8 mouse cellular contexts compared by ENCODE assay signal in the genomic region with DNA sequence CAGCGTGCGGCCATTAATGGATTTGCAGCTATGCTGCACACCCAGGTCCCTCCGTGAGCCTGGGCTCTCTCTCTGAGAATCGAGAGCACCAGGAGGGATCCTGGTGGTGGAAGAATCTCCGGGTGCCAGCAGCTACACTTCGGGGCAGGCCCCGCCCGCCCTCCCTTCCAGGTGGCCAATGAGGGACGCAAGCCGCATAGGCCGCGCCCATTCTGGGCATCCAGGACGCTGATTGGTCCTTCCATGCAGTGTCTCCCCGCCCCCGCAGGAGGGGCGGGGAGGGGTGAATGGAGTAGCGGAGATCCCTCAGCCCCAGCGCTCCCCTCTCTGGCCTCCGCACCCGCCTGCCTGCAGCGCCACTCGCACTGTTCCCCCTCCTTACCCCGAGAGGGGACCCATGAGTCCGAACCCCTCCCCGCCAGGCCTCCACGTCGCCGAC. TPM values are rescaled to one million over a fixed set of nuclear protein-coding genes. Genes with fewer than 3 reads are reported as not detected.
DNase-seq lines count a peak whose midpoint lies in the region; ATAC-seq and TF ChIP-seq lines count a peak whose summit lies in the region.

A gene (plus strand): TSS at position 248 of the 439 bp plus-strand sequence.

- peaks cover 76% of the 10 kb centered on the region for H3K4me1 ChIP-seq in E14TG2a.4 (replicated peaks; ENCODE audit: low read depth, low read length)
- H3K4me1 ChIP-seq in forebrain, embryonic 13.5 days = peaks cover 17% of the 10 kb centered on the region
- H3K4me1 ChIP-seq in liver, postnatal 0 days (ENCODE audit: insufficient read depth) = peaks cover 9% of the 10 kb centered on the region
- peaks cover 9% of the 10 kb centered on the region; the same call in 1 of the 2 replicates for H3K4me1 ChIP-seq in neural tube, embryonic 14.5 days (ENCODE audit: control insufficient read depth, insufficient read depth, low read length)

- no peak within 1 kb of the TSS for H3K27ac ChIP-seq in forebrain, embryonic 13.5 days
- H3K27ac ChIP-seq in liver, postnatal 0 days (ENCODE audit: low read depth) = 0 out of 2 replicates have a peak within 1 kb of the TSS, but pooled peaks have one; percentile 16
- H3K27ac ChIP-seq in neural tube, embryonic 14.5 days (ENCODE audit: low read depth, low read length) = no peak within 1 kb of the TSS

- peak; percentile 99 for ATAC-seq in forebrain, embryonic 13.5 days
- peak; percentile 98 for ATAC-seq in liver, postnatal 0 days
- ATAC-seq in neural tube, embryonic 14.5 days (ENCODE audit: low read depth) = peak; percentile 96

- H3K4me2 ChIP-seq in forebrain, embryonic 13.5 days = peak within 1 kb of the TSS; percentile 88
- H3K4me2 ChIP-seq in liver, postnatal 0 days (ENCODE audit: low read depth, low read length) = peak within 1 kb of the TSS; percentile 98
- H3K4me2 ChIP-seq in neural tube, embryonic 14.5 days (ENCODE audit: low read depth, low read length) = peak within 1 kb of the TSS; percentile 71

- H3K9me3 ChIP-seq in E14TG2a.4 (ENCODE audit: low read length) = peaks cover 18% of the 10 kb centered on the region
- no peaks in the 10 kb centered on the region for H3K9me3 ChIP-seq in forebrain, embryonic 13.5 days (replicated peaks)
- no peaks in the 10 kb centered on the region for H3K9me3 ChIP-seq in liver, postnatal 0 days (ENCODE audit: low read length)
- H3K9me3 ChIP-seq in neural tube, embryonic 14.5 days (ENCODE audit: control insufficient read depth, low read length) = no peaks in the 10 kb centered on the region

- under 1% methylated on average over 26 of the region's 28 CpGs for WGBS in forebrain, embryonic 13.5 days
- WGBS in large intestine, adult 2 months = under 1% methylated on average over 28 of the region's 28 CpGs
- under 1% methylated on average over 26 of the region's 28 CpGs for WGBS in liver, postnatal 0 days (ENCODE audit: insufficient replicate concordance)
- WGBS in neural tube, embryonic 14.5 days = under 1% methylated on average over 28 of the region's 28 CpGs

- H3K36me3 ChIP-seq in E14TG2a.4 (ENCODE audit: insufficient read depth, low read length) = no peaks in the 10 kb centered on the region
- H3K36me3 ChIP-seq in forebrain, embryonic 13.5 days (ENCODE audit: poor library complexity, severe bottlenecking) = no peaks in the 10 kb centered on the region
- H3K36me3 ChIP-seq in liver, postnatal 0 days (replicated peaks; ENCODE audit: insufficient read depth, low read length) = no peaks in the 10 kb centered on the region
- H3K36me3 ChIP-seq in neural tube, embryonic 14.5 days (ENCODE audit: control insufficient read depth, insufficient read depth, low read length) = no peaks in the 10 kb centered on the region

- H3K9ac ChIP-seq in forebrain, embryonic 13.5 days = peak within 1 kb of the TSS; percentile 69
- H3K9ac ChIP-seq in liver, postnatal 0 days (replicated peaks) = peak within 1 kb of the TSS; percentile 62
- peak within 1 kb of the TSS; percentile 68 for H3K9ac ChIP-seq in neural tube, embryonic 14.5 days (replicated peaks; ENCODE audit: low read depth, low read length)

- TF ChIP-seq CTCF in E14TG2a.4 (conservative IDR thresholded peaks at IDR 0.05; ENCODE audit: low read length) = no peak
- no peak for TF ChIP-seq CTCF in liver, postnatal 0 days (IDR thresholded peaks at IDR 0.05; ENCODE audit: low read depth)

- intact Hi-C loops in heart, postnatal 10 days (cut with DNase I) = no loop called here

- peaks cover 9% of the 10 kb centered on the region for H3K27me3 ChIP-seq in E14TG2a.4 (ENCODE audit: insufficient read depth, low read length)
- H3K27me3 ChIP-seq in forebrain, embryonic 13.5 days = peaks cover 21% of the 10 kb centered on the region
- H3K27me3 ChIP-seq in liver, postnatal 0 days (ENCODE audit: insufficient read depth, low read length) = peaks cover 13% of the 10 kb centered on the region
- H3K27me3 ChIP-seq in neural tube, embryonic 14.5 days (ENCODE audit: control insufficient read depth, insufficient read depth, low read length) = no peaks in the 10 kb centered on the region

- peak; percentile 91 for DNase-seq in c-Kit-positive CD71-positive TER-119-positive erythroid progenitor cells, embryonic 14.5 days (ENCODE audit: low spot score)
- peak; percentile 94 to 95 for DNase-seq in heart, postnatal 10 days
- peak; percentile 90 for DNase-seq in large intestine, adult 2 months (ENCODE audit: low read depth, low spot score)
- peak; percentile 92 for DNase-seq in liver, postnatal 0 days
- peak; percentile 94 for DNase-seq in testis, postnatal 10 days (ENCODE audit: low spot score)

- no peak for TF ChIP-seq EP300 in liver, postnatal 0 days (IDR thresholded peaks at IDR 0.05; ENCODE audit: low read depth)

- H3K4me3 ChIP-seq in E14TG2a.4 (replicated peaks; ENCODE audit: low read length) = peak within 1 kb of the TSS; percentile 85
- peak within 1 kb of the TSS; percentile 55 for H3K4me3 ChIP-seq in forebrain, embryonic 13.5 days
- H3K4me3 ChIP-seq in liver, postnatal 0 days (ENCODE audit: low read depth, low read length) = peak within 1 kb of the TSS; percentile 58
- peak within 1 kb of the TSS; percentile 55 for H3K4me3 ChIP-seq in neural tube, embryonic 14.5 days (ENCODE audit: low read depth, low read length)

RNA-seq across cellular contexts. Expression of the gene that starts here (rescaled TPM):
- 5.1 and 7.8 TPM in 2 replicates for polyA plus RNA-seq in forebrain, embryonic 13.5 days (2015; fragmentation: Nextera tagmentation; extraction: Ambion mirVana)
- 1 to 10 TPM; 5.5 to 6.3 TPM for total RNA-seq in heart, postnatal 10 days (2021)
- polyA plus RNA-seq in large intestine, adult 2 months (2012; rRNA removed) = 30.9 and 33.5 TPM in 2 replicates
- polyA plus RNA-seq in liver, postnatal 0 days (2015; fragmentation: Nextera tagmentation; extraction: Ambion mirVana) = 2.1 TPM in 2 replicates
- polyA plus RNA-seq in neural tube, embryonic 14.5 days (2014; fragmentation: Nextera tagmentation; extraction: Ambion mirVana) = 15.0 and 19.8 TPM in 2 replicates
